Mouse (Mus musculus): Measurements from ENCODE around the gene Tlr13.

DNA sequence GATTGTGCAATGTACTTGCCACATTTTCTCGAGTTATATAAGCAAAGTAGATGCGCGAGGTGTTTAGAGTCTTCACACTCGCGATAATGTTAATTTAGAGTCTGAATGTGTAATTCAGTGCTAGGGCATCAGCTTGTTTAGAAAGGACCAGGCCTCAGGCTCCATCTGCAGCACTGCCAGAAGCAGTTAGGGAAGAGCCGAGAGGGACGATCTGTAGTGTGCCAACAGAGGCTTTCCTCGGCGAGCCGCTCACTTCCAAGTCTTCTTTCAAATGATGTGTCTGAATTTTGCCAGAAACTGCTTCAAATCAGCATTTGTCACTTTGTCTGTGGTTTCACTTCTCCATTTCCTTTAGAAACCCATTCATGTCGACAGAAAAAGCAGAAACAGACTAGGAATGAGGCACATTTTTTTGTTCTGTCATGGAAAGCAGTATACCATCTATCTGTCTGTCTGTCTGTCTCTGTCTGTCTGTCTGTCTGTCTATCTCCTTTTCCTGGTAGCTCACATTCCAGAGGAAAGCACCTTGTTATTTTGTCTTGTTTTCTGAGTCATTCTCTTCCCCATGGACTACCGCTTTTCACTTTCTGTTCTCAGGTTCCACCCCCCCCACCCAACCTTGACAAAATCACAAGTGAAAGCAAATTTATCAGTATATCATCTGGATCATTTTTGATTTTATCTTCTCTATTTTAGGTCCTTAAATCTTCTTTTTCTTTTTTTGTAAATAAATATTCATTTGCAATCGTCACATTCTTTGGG lies 3.5 kb upstream of the Tlr13 start:
- no peak for TF ChIP-seq POLR2A (IDR thresholded peaks at IDR 0.05; ENCODE audit: low read depth, low read length)
- no peak for TF ChIP-seq CTCF (IDR thresholded peaks at IDR 0.05; ENCODE audit: extremely low read depth, insufficient read depth, insufficient read length, insufficient replicate concordance)
